Mouse (Mus musculus) midbrain, embryonic 11.5 days (tissue): Measurements from ENCODE around the gene Olfr68. TPM values are rescaled to one million over a fixed set of nuclear protein-coding genes. Genes with fewer than 3 reads are reported as not detected.

Experiments used
- polyA plus RNA-seq: library from polyadenylated mRNA; unstranded; fragments of >200 nt; fragmentation: Nextera tagmentation; extraction: Ambion mirVana; gene quantifications from 2 replicates; pipeline ENCODE4 v1.2.1, GENCODE M21; 2014

Gene Olfr68
- polyA plus RNA-seq, 1 experiment from 2014 or later, result not detected

Other genes with a start within 250 kb of the Olfr68 start
- gene Olfr612, start 237.0 kb downstream of the Olfr68 start, polyA plus RNA-seq, result not detected in 2 replicates
- gene Olfr613, start 231.6 kb downstream of the Olfr68 start, polyA plus RNA-seq, result not detected in 2 replicates
- gene Olfr615, start 223.6 kb downstream of the Olfr68 start, polyA plus RNA-seq, result not detected in 2 replicates
- not detected in 2 replicates for gene Olfr616, start 210.6 kb downstream of the Olfr68 start, polyA plus RNA-seq
- gene Olfr617, start 206.6 kb downstream of the Olfr68 start, polyA plus RNA-seq, result not detected in 2 replicates
- gene Olfr618, start 189.6 kb downstream of the Olfr68 start, polyA plus RNA-seq, result not detected in 2 replicates
- not detected in 2 replicates for gene Olfr619, start 179.1 kb downstream of the Olfr68 start, polyA plus RNA-seq
- gene Olfr620, start 167.2 kb downstream of the Olfr68 start, polyA plus RNA-seq, result not detected in 2 replicates
- not detected in 2 replicates for gene Olfr622, start 137.0 kb downstream of the Olfr68 start, polyA plus RNA-seq
- not detected in 2 replicates for gene Olfr623, start 116.0 kb downstream of the Olfr68 start, polyA plus RNA-seq
- 0.03 and 0.04 TPM in 2 replicates for gene Olfr624, start 108.5 kb downstream of the Olfr68 start, polyA plus RNA-seq
- not detected in 2 replicates for gene Olfr625-ps1, start 97.0 kb downstream of the Olfr68 start, polyA plus RNA-seq
- not detected in 2 replicates for gene Olfr243, start 65.0 kb downstream of the Olfr68 start, polyA plus RNA-seq
- not detected in 2 replicates for gene Olfr628, start 49.3 kb downstream of the Olfr68 start, polyA plus RNA-seq
- not detected in 2 replicates for gene Olfr629, start 34.8 kb downstream of the Olfr68 start, polyA plus RNA-seq
- gene Olfr630, start 22.4 kb downstream of the Olfr68 start, polyA plus RNA-seq, result not detected in 2 replicates
- not detected in 2 replicates for gene Olfr69, start 8.1 kb downstream of the Olfr68 start, polyA plus RNA-seq
- not detected in 2 replicates for gene Olfr67, start 12.1 kb upstream of the Olfr68 start, polyA plus RNA-seq
- gene Hbb-bt, start 34.3 kb upstream of the Olfr68 start, polyA plus RNA-seq, result 767 and 794 TPM in 2 replicates
- 259 and 279 TPM in 2 replicates for gene Hbb-bs, start 48.4 kb upstream of the Olfr68 start, polyA plus RNA-seq
- not detected in 2 replicates for gene Hbb-bh2, start 60.8 kb upstream of the Olfr68 start, polyA plus RNA-seq
- gene Hbb-bh1, start 63.5 kb upstream of the Olfr68 start, polyA plus RNA-seq, result 2,751 and 2,795 TPM in 2 replicates
- gene Hbb-y, start 73.5 kb upstream of the Olfr68 start, polyA plus RNA-seq, result 11,345 and 11,485 TPM in 2 replicates
- gene Olfr66, start 106.6 kb upstream of the Olfr68 start, polyA plus RNA-seq, result not detected in 2 replicates
- gene Olfr64, start 114.8 kb upstream of the Olfr68 start, polyA plus RNA-seq, result not detected in 2 replicates
- gene Olfr65, start 123.8 kb upstream of the Olfr68 start, polyA plus RNA-seq, result not detected in 2 replicates
- not detected in 2 replicates for gene Olfr631, start 149.1 kb upstream of the Olfr68 start, polyA plus RNA-seq
- not detected in 2 replicates for gene Olfr632, start 154.6 kb upstream of the Olfr68 start, polyA plus RNA-seq
- gene Olfr633, start 164.7 kb upstream of the Olfr68 start, polyA plus RNA-seq, result not detected in 2 replicates
- 0.01 and 0.03 TPM in 2 replicates for gene Olfr635, start 191.5 kb upstream of the Olfr68 start, polyA plus RNA-seq
- not detected in 2 replicates for gene Olfr638, start 219.0 kb upstream of the Olfr68 start, polyA plus RNA-seq
- gene Olfr639, start 237.6 kb upstream of the Olfr68 start, polyA plus RNA-seq, result not detected in 2 replicates
- gene Olfr640, start 245.9 kb upstream of the Olfr68 start, polyA plus RNA-seq, result not detected in 2 replicates